Mouse (Mus musculus): ENCODE measurements around the gene Lrrc15. TPM values are rescaled to one million over a fixed set of nuclear protein-coding genes. Genes with fewer than 3 reads are reported as not detected.

The Lrrc15 gene
- polyA plus RNA-seq, 1 experiment from 2014 or later, result 0.52 TPM

GRCm38 (mm10) chr16:30307306-30307705 lies 24.2 kb upstream of the Lrrc15 start:
- Histone ChIP-seq H3K9me3 (ENCODE audit: control insufficient read depth, low read depth, low read length) (no peaks in the 10 kb centered on the region), H3K4me3 (ENCODE audit: low read depth, low read length) (no peak overlapping the region), H3K27ac (ENCODE audit: low read length) (no peak overlapping the region), H3K4me1 (ENCODE audit: control insufficient read depth, insufficient read depth, low read length) (0 out of 2 replicates have a peak, but pooled peaks cover 5% of the 10 kb centered on the region), H3K27me3 (ENCODE audit: control insufficient read depth, insufficient read depth, low read length) (peaks cover 16% of the 10 kb centered on the region), H3K36me3 (ENCODE audit: control insufficient read depth, insufficient read depth, low read length) (no peaks in the 10 kb centered on the region; the same call in 1 of the 2 replicates), H3K4me2 (replicated peaks; ENCODE audit: low read depth, low read length) (no peak overlapping the region), H3K9ac (replicated peaks; ENCODE audit: low read depth, low read length) (no peak overlapping the region)
- no peak for ATAC-seq (ENCODE audit: insufficient number of reproducible peaks, insufficient read depth, low FRiP score, low read depth)
- 60% methylated on average over 12 of the region's 12 CpGs for WGBS

- peaks cover 16% of the 10 kb centered on the region for H3K27me3 ChIP-seq (ENCODE audit: control insufficient read depth, insufficient read depth, low read length)
- H3K9ac ChIP-seq (replicated peaks; ENCODE audit: low read depth, low read length), result no peak overlapping the region
- no peak overlapping the region for H3K4me2 ChIP-seq (replicated peaks; ENCODE audit: low read depth, low read length)
- no peak overlapping the region for H3K27ac ChIP-seq (ENCODE audit: low read length)
- H3K4me1 ChIP-seq (ENCODE audit: control insufficient read depth, insufficient read depth, low read length), result 0 out of 2 replicates have a peak, but pooled peaks cover 5% of the 10 kb centered on the region
- no peaks in the 10 kb centered on the region for H3K36me3 ChIP-seq (ENCODE audit: control insufficient read depth, insufficient read depth, low read length)
- H3K9me3 ChIP-seq (ENCODE audit: control insufficient read depth, low read depth, low read length), result no peaks in the 10 kb centered on the region
- no peak overlapping the region for H3K4me3 ChIP-seq (ENCODE audit: low read depth, low read length)
- WGBS, result 94% methylated on average over 4 of the region's 4 CpGs
- no peak for ATAC-seq (ENCODE audit: insufficient number of reproducible peaks, insufficient read depth, low FRiP score, low read depth)
Measured at GRCm38 (mm10) chr16:30306102-30306501, 23.0 kb upstream of the Lrrc15 start.

GRCm38 (mm10) chr16:30304236-30304635 lies 21.2 kb upstream of the Lrrc15 start:
- peaks cover 12% of the 10 kb centered on the region; the same call in 1 of the 2 replicates for H3K27me3 ChIP-seq (ENCODE audit: control insufficient read depth, insufficient read depth, low read length)
- no peak overlapping the region for H3K27ac ChIP-seq (ENCODE audit: low read length)
- no peak overlapping the region for H3K4me3 ChIP-seq (ENCODE audit: low read depth, low read length)
- H3K4me2 ChIP-seq (replicated peaks; ENCODE audit: low read depth, low read length), result no peak overlapping the region
- ATAC-seq (ENCODE audit: insufficient number of reproducible peaks, insufficient read depth, low FRiP score, low read depth), result no peak
- 0 out of 2 replicates have a peak, but pooled peaks cover 5% of the 10 kb centered on the region for H3K4me1 ChIP-seq (ENCODE audit: control insufficient read depth, insufficient read depth, low read length)
- no peaks in the 10 kb centered on the region for H3K36me3 ChIP-seq (ENCODE audit: control insufficient read depth, insufficient read depth, low read length)
- 55% methylated on average over 5 of the region's 5 CpGs for WGBS
- H3K9me3 ChIP-seq (ENCODE audit: control insufficient read depth, low read depth, low read length), result no peaks in the 10 kb centered on the region
- H3K9ac ChIP-seq (replicated peaks; ENCODE audit: low read depth, low read length), result no peak overlapping the region

GRCm38 (mm10) chr16:30303411-30303810 lies 20.4 kb upstream of the Lrrc15 start:
- H3K4me2 ChIP-seq (replicated peaks; ENCODE audit: low read depth, low read length), result no peak overlapping the region
- no peaks in the 10 kb centered on the region for H3K36me3 ChIP-seq (ENCODE audit: control insufficient read depth, insufficient read depth, low read length)
- H3K27me3 ChIP-seq (ENCODE audit: control insufficient read depth, insufficient read depth, low read length), result peaks cover 10% of the 10 kb centered on the region; the same call in 1 of the 2 replicates
- no peak overlapping the region for H3K27ac ChIP-seq (ENCODE audit: low read length)
- 71% methylated on average over 2 of the region's 2 CpGs for WGBS
- H3K9me3 ChIP-seq (ENCODE audit: control insufficient read depth, low read depth, low read length), result no peaks in the 10 kb centered on the region
- H3K4me3 ChIP-seq (ENCODE audit: low read depth, low read length), result no peak overlapping the region
- no peak for ATAC-seq (ENCODE audit: insufficient number of reproducible peaks, insufficient read depth, low FRiP score, low read depth)
- 0 out of 2 replicates have a peak, but pooled peaks cover 2% of the 10 kb centered on the region for H3K4me1 ChIP-seq (ENCODE audit: control insufficient read depth, insufficient read depth, low read length)
- H3K9ac ChIP-seq (replicated peaks; ENCODE audit: low read depth, low read length), result no peak overlapping the region

- no peak overlapping the region for H3K27ac ChIP-seq (ENCODE audit: low read length)
- H3K27me3 ChIP-seq (ENCODE audit: control insufficient read depth, insufficient read depth, low read length), result peaks cover 5% of the 10 kb centered on the region; the same call in 1 of the 2 replicates
- ATAC-seq (ENCODE audit: insufficient number of reproducible peaks, insufficient read depth, low FRiP score, low read depth), result no peak
- H3K36me3 ChIP-seq (ENCODE audit: control insufficient read depth, insufficient read depth, low read length), result no peaks in the 10 kb centered on the region
- no peak overlapping the region for H3K4me3 ChIP-seq (ENCODE audit: low read depth, low read length)
- 85% methylated on average over 6 of the region's 6 CpGs for WGBS
- no peaks in the 10 kb centered on the region for H3K9me3 ChIP-seq (ENCODE audit: control insufficient read depth, low read depth, low read length)
- H3K4me1 ChIP-seq (ENCODE audit: control insufficient read depth, insufficient read depth, low read length), result no peaks in the 10 kb centered on the region
- no peak overlapping the region for H3K4me2 ChIP-seq (replicated peaks; ENCODE audit: low read depth, low read length)
- no peak overlapping the region for H3K9ac ChIP-seq (replicated peaks; ENCODE audit: low read depth, low read length)
Measured at GRCm38 (mm10) chr16:30302686-30303085, 19.6 kb upstream of the Lrrc15 start.

GRCm38 (mm10) chr16:30299711-30300277 lies 16.7 kb upstream of the Lrrc15 start:
- Histone ChIP-seq H3K9me3 (ENCODE audit: control insufficient read depth, low read depth, low read length) (no peaks in the 10 kb centered on the region), H3K4me3 (ENCODE audit: low read depth, low read length) (no peak overlapping the region), H3K27ac (ENCODE audit: low read length) (no peak overlapping the region), H3K4me1 (ENCODE audit: control insufficient read depth, insufficient read depth, low read length) (no peaks in the 10 kb centered on the region), H3K4me2 (replicated peaks; ENCODE audit: low read depth, low read length) (no peak overlapping the region), H3K9ac (replicated peaks; ENCODE audit: low read depth, low read length) (no peak overlapping the region), H3K27me3 (ENCODE audit: control insufficient read depth, insufficient read depth, low read length) (no peaks in the 10 kb centered on the region), H3K36me3 (ENCODE audit: control insufficient read depth, insufficient read depth, low read length) (no peaks in the 10 kb centered on the region)
- no peak for ATAC-seq (ENCODE audit: insufficient number of reproducible peaks, insufficient read depth, low FRiP score, low read depth)
- WGBS, result 60% methylated on average over 10 of the region's 10 CpGs

GRCm38 (mm10) chr16:30297450-30297849 lies 14.4 kb upstream of the Lrrc15 start:
- Histone ChIP-seq H3K27me3 (ENCODE audit: control insufficient read depth, insufficient read depth, low read length) (no peaks in the 10 kb centered on the region), H3K27ac (ENCODE audit: low read length) (no peak overlapping the region), H3K4me2 (replicated peaks; ENCODE audit: low read depth, low read length) (no peak overlapping the region), H3K36me3 (ENCODE audit: control insufficient read depth, insufficient read depth, low read length) (no peaks in the 10 kb centered on the region), H3K9me3 (ENCODE audit: control insufficient read depth, low read depth, low read length) (no peaks in the 10 kb centered on the region), H3K4me3 (ENCODE audit: low read depth, low read length) (no peak overlapping the region), H3K9ac (replicated peaks; ENCODE audit: low read depth, low read length) (no peak overlapping the region), H3K4me1 (ENCODE audit: control insufficient read depth, insufficient read depth, low read length) (no peaks in the 10 kb centered on the region)
- WGBS, result 81% methylated on average over 7 of the region's 7 CpGs
- ATAC-seq (ENCODE audit: insufficient number of reproducible peaks, insufficient read depth, low FRiP score, low read depth), result no peak

- Histone ChIP-seq H3K27me3 (ENCODE audit: control insufficient read depth, insufficient read depth, low read length) (no peaks in the 10 kb centered on the region), H3K27ac (ENCODE audit: low read length) (no peak overlapping the region), H3K4me3 (ENCODE audit: low read depth, low read length) (no peak overlapping the region), H3K9ac (replicated peaks; ENCODE audit: low read depth, low read length) (no peak overlapping the region), H3K9me3 (ENCODE audit: control insufficient read depth, low read depth, low read length) (no peaks in the 10 kb centered on the region), H3K4me1 (ENCODE audit: control insufficient read depth, insufficient read depth, low read length) (no peaks in the 10 kb centered on the region), H3K4me2 (replicated peaks; ENCODE audit: low read depth, low read length) (no peak overlapping the region), H3K36me3 (ENCODE audit: control insufficient read depth, insufficient read depth, low read length) (no peaks in the 10 kb centered on the region)
- ATAC-seq (ENCODE audit: insufficient number of reproducible peaks, insufficient read depth, low FRiP score, low read depth), result no peak
- WGBS, result 88% methylated on average over 11 of the region's 11 CpGs
Measured at GRCm38 (mm10) chr16:30296601-30297275, 13.7 kb upstream of the Lrrc15 start.

Data from stomach, embryonic 14.5 days (tissue).